8 mouse cellular contexts compared by ENCODE assay signal in the genomic region with DNA sequence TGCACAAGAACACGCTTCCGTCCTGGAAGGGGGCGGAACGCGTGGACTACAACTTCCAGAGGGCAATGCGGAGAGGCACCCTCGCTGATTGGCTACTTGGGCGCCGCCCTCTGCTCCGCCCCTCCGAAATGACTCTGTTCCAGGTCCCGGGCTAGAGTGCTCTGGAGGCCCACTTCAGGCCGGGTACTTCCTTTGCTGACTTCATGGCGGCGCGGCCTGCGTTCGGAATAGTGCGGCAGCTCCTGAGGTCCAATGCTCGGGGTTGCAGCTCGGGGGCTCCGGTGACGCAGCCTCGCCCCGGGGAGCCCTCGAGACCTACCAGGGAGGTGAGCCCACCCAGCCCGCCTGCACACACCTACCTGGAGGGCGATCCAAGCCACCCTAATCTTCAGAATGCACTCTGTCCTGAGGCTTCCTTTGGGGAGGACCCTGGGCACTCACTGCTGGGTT. TPM values are rescaled to one million over a fixed set of nuclear protein-coding genes. Genes with fewer than 3 reads are reported as not detected.
DNase-seq lines count a peak whose midpoint lies in the region; ATAC-seq and TF ChIP-seq lines count a peak whose summit lies in the region.

Gene Mocs1 (plus strand): TSS at position 124 of the 450 bp plus-strand sequence.

- peaks cover 24% of the 10 kb centered on the region for H3K4me1 ChIP-seq in hindbrain, embryonic 10.5 days (replicated peaks)
- H3K4me1 ChIP-seq in lung, postnatal 0 days (ENCODE audit: insufficient read depth, low read depth, low read length), result peaks cover 18% of the 10 kb centered on the region; the same call in 1 of the 2 replicates

- no peak for TF ChIP-seq CTCF in lung, postnatal 0 days (IDR thresholded peaks at IDR 0.05)

- WGBS in hindbrain, embryonic 10.5 days, result under 1% methylated on average over 28 of the region's 28 CpGs
- WGBS in lung, postnatal 0 days, result under 1% methylated on average over 27 of the region's 28 CpGs

- peak within 1 kb of the TSS; percentile 84 for H3K4me3 ChIP-seq in hindbrain, embryonic 10.5 days
- peak within 1 kb of the TSS; percentile 67 for H3K4me3 ChIP-seq in lung, postnatal 0 days (ENCODE audit: low read depth, low read length)

- ATAC-seq in frontal cortex, adult (ENCODE audit: low TSS enrichment), result peak; percentile 99
- peak; percentile 97 for ATAC-seq in lung, postnatal 0 days

- H3K27me3 ChIP-seq in hindbrain, embryonic 10.5 days (ENCODE audit: insufficient read depth, poor library complexity, severe bottlenecking), result no peaks in the 10 kb centered on the region
- H3K27me3 ChIP-seq in lung, postnatal 0 days (replicated peaks; ENCODE audit: insufficient read depth, low read length), result no peaks in the 10 kb centered on the region

- peaks cover 4% of the 10 kb centered on the region; the same call in 1 of the 2 replicates for H3K36me3 ChIP-seq in hindbrain, embryonic 10.5 days
- H3K36me3 ChIP-seq in lung, postnatal 0 days (ENCODE audit: insufficient read depth, low read length), result peaks cover 2% of the 10 kb centered on the region; the same call in 1 of the 2 replicates

- peak; percentile 87 for DNase-seq in MEL-GATA-1-ER (ENCODE audit: extremely low read depth, low read depth)
- DNase-seq in cerebellum, adult 8-10 months, result peak; percentile 89
- DNase-seq in hindbrain, embryonic 10.5 days (ENCODE audit: low spot score), result peak; percentile 92
- DNase-seq in layer of hippocampus, adult 9-11 months, result peak; percentile 94
- DNase-seq in lung, postnatal 0 days (ENCODE audit: low spot score), result peak; percentile 98
- DNase-seq in ovary, postnatal 14 days (ENCODE audit: low spot score), result peak; percentile 90
- peak; percentile 96 for DNase-seq in thymus, postnatal 14 days

- H3K9me3 ChIP-seq in hindbrain, embryonic 10.5 days, result no peaks in the 10 kb centered on the region
- no peaks in the 10 kb centered on the region for H3K9me3 ChIP-seq in lung, postnatal 0 days (ENCODE audit: low read length)

- peak within 1 kb of the TSS; percentile 92 for H3K27ac ChIP-seq in hindbrain, embryonic 10.5 days
- peak within 1 kb of the TSS; percentile 91 for H3K27ac ChIP-seq in lung, postnatal 0 days (ENCODE audit: low read length)

- TF ChIP-seq EP300 in lung, postnatal 0 days (IDR thresholded peaks at IDR 0.05), result peak; percentile 81

- peak within 1 kb of the TSS; percentile 86 for H3K9ac ChIP-seq in lung, postnatal 0 days (replicated peaks; ENCODE audit: low read depth)

- H3K4me2 ChIP-seq in lung, postnatal 0 days (replicated peaks; ENCODE audit: low read depth, low read length), result peak within 1 kb of the TSS; percentile 76

RNA-seq across cellular contexts. Expression of gene Mocs1, which starts in this region (rescaled TPM):
- 5.3 and 6.0 TPM in 2 replicates for polyA plus RNA-seq in hindbrain, embryonic 10.5 days (2016; fragmentation: Nextera tagmentation; extraction: Ambion mirVana)
- polyA plus RNA-seq in lung, postnatal 0 days (2015; fragmentation: Nextera tagmentation; extraction: Ambion mirVana), result 5.4 and 7.2 TPM in 2 replicates

Comparison
In these comparisons a context has a peak if more than half of its experiments do, and no peak if none do; other contexts are left out.
1. Peak in every context shown above with its lines: DNase-seq, ATAC-seq, H3K4me3 ChIP-seq and H3K27ac ChIP-seq.